Mouse (Mus musculus) activated CD4-positive, CD25-positive, alpha-beta regulatory T cell, adult 4 months (primary cell): ENCODE measurements around the gene C130060K24Rik. TPM values are rescaled to one million over a fixed set of nuclear protein-coding genes. Genes with fewer than 3 reads are reported as not detected.

ENCODE experiments used
- ATAC-seq: one replicate; pipeline ENCODE4 v1.8.0; 2017
- polyA plus RNA-seq, 2 experiments: library from polyadenylated mRNA; unstranded; fragments of 100-300 nt; shearing (Covaris generic); gene quantifications; one replicate each; pipeline ENCODE4 v1.2.1; 2017

Gene C130060K24Rik
- polyA plus RNA-seq, result not detected

DNA sequence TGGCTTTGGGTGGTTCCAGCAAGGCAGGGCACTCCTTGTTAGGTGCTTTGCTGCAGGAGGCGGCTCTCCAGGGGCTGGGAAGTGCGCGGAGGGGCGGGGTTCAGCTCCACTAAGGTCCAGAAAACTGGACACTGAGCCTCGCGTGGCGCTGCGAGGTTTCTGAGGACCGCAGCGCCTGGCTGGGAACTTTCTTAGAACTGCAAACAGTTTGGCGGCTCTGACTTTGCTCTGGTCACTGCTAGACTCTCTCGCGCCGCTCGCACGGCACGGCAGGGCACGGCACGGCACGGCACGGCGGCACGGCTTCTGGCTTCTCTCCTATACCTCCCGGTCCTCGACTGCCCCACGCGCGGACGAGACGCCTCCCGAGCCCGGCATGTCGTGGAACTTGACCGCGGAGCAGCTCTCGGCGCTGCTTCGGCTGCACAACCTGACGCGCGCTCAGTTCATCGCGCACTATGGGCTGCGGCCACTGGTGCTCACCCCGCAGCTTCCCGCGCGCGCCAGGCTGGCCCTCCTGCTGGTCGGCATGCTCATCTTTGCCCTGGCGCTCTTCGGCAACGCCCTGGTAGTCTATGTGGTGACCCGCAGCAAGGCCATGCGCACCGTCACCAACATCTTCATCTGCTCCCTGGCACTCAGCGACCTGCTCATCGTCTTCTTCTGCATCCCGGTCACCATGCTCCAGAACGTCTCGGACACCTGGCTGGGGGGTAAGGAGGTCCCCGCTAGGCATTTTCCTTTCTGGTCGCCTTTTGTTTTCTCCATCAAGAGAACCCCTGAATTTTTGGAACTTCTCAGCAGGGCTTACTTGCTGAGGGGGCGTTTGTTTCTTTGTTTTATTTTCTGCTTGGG lies at the start of gene C130060K24Rik:
Gene C130060K24Rik, plus strand, starts transcription at position 188 of the 855 bp plus-strand sequence.
- ATAC-seq, result no peak

DNA sequence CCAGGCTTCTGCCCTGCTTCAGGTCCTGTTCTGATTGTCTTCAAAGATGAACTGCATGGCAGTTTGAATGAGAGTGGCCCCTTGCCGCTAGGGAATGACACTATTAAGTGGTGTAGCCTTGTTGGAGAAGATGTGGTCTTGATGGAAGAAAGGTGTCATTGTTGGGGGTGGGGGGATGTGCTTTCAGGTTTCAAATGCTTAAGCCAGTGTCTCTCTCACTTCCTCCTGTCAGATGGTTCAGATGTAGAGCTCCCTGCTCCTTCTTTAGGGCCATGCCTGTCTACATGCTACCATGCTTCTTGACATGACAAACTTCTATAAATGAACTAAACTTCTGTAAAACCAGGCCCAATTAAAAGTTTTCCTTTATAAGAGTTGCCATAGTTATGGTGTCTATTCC lies 46.7 kb upstream of the C130060K24Rik start:
- ATAC-seq, result no peak

DNA sequence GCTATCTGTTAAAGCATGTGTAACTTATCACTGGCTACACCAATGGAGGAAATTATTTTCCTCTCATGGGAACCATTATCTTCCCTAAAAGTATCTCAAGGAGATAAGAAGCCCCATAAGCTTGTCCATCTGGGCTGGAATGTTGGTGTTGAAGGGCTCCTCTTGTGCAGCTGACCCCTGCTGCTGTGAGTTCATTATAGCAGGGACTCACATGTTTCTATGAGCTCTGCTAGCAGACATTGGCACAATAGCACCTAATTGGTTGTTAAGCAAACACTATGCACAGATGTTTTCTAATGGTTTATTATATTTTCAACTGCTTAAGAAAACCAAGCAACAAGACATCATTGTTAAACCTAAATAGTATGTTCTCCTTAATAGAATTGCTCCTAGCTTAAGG lies 41.5 kb upstream of the C130060K24Rik start:
- no peak for ATAC-seq

DNA sequence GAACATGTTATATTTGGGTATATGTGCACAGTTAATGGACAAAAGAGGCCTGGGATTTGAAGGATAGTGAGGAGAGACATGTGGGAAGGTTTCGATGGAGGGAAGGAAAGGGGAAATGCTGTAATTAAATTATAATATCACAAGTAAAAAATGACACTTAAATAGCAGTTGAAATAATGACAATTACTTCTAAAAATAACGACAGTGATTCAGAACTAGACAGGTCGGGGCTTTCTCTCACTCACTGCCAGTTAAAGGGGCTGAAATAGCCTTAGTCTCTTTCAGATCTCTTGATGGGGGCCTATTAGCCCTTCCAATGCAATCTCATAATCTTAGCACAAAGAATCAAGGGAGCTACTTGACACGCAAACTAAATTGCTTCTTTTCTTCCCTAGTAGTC lies 39.5 kb upstream of the C130060K24Rik start:
- no peak for ATAC-seq

DNA sequence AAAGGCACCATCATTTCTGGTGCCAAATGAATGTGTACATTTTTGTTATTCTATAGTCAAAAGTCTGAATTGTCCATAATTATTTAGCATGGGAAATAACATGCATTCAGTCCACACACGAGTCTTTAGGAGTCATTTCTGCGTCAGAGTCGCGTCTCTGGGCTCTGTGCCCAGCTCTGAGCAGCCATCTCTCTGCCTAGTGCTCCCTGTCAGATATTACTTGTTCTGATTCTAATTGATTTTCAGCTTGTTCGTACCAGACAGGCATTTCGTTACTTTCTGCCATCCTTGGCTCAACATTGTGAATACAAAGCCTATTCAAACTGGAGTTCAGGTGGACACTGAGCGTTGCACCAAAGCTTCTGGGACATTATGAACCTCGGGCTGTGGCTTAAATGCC lies 33.2 kb upstream of the C130060K24Rik start:
- no peak for ATAC-seq

DNA sequence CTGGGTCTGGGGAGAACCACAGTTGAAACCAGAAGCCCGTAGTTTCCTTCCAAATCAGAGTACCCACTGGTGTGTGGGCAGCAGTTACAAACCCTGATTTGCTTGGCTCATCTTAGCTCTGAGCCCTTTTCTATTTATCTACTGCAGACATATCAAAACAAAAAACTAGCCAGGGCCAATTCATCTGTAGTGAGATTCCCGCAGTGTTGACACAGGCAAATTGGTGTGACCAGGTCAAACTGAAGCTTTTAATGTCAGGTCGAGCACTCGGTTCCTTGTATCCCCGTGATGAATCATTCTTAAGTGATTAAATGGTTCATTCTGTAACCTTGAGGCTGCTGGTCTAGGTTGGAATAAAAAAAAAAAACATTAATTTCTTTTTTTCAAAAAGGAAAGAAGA lies 32.6 kb upstream of the C130060K24Rik start:
- no peak for ATAC-seq

DNA sequence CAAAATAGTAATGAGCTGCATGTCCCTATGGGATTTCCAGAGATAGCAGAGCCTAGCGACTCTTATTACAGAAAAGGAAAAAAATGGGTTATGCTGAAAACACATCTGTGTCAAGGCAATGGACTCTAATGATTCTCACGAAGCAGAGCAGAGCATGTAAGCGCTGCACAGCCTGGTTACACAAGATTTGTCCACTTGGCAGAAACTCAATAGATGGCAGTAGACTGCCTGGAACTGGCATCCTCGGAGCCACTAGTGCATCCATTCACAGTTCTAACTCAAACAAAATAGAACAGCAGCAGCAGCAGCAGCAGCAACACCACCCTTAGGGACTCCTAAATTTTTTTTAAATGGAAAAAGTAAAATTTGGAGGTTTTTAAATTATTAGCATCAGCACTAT lies 29.3 kb upstream of the C130060K24Rik start:
- no peak for ATAC-seq

DNA sequence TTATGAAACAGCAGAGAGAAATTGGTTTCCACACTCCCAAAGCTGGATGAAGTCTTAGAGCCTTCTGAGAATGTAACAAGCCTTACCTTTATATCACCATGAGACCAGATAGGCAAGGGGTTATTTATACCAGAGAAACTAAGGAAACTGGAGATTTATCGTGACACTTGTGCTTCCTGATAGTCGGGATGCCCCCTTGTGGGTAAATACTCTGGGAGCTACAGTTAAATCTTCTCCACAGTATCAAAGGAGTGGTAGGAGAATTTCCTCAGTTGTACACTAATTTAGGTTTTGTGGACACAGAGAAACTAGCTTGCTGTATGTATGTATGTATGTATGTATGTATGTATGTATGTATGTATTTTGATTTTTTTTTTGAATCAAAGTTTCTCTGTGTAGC lies 5.0 kb upstream of the C130060K24Rik start:
- ATAC-seq, result no peak

DNA sequence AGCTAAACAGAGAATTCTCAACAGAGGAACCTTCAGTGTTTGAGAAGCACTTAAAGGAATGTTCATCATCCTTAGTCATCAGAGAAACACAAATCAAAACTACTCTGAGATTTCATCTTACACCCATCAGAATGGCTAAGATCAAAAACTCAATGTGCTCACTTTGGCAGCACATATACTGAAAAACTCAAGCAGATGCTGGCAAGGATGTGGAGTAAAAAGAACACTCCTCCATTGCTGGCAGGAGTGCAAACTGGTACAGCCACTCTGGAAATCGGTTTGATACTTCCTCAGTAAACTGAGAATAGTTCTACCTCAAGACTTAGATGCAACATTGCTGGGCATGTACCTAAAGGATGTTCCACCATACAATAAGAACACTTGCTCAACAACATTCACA lies 41.0 kb downstream of the C130060K24Rik start:
- ATAC-seq, result no peak

DNA sequence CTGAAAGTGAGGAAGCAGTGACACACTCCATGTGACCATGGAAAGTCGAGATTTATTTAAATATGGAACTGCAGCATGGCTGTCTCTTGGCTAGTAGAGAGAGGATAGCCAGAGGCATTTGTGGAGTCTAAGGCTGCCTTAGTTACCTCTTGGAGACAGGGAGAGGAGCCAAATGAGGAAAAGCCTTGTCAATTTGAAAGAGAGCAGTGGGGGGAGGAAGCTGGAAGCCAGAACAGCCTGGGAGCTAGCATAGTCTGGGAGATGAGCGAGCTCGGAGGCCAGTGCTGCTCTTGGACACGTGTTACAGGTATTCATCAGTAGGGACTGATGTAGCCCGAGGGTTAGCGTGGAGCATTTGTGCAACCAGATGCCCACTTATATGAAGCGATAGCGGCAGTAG lies 46.2 kb downstream of the C130060K24Rik start:
- ATAC-seq, result no peak

DNA sequence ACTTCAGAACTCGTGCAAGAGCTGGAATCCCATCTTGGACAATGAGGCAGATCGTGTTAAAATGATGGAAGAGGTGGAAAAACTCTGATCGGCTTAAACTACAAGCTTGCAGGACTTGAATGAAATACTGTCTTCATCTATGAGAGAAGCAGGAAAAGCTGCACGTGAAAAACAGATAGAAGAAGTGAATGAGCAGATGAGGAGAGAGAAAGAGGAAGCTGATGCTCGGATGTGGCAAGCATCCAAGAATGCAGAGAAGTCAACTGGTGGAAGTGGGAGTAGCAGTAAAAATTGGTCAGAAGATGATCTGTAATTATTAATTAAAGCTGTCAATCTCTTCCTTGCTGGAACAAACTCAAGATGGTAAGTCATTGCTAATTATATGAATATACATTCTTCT lies 52.3 kb downstream of the C130060K24Rik start:
- no peak for ATAC-seq

DNA sequence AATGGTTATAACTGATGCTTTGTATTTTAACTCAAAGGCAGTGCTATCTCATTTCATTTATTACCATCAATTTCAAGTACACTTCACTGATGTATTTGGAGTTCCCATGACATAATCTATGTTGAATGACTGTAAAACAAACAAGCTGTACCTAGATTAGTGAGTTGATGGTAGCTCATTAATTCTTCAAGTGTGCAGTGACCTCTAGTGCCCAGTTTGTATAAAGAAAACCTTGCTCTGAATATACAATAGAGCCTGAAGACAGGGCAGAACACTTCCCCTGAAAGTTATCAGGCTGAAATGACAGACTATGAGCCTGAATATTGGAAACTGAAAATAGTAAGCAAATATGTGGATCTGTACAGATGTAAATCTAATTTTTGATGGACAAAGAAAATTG lies 72.6 kb downstream of the C130060K24Rik start:
- ATAC-seq, result peak; percentile 68

DNA sequence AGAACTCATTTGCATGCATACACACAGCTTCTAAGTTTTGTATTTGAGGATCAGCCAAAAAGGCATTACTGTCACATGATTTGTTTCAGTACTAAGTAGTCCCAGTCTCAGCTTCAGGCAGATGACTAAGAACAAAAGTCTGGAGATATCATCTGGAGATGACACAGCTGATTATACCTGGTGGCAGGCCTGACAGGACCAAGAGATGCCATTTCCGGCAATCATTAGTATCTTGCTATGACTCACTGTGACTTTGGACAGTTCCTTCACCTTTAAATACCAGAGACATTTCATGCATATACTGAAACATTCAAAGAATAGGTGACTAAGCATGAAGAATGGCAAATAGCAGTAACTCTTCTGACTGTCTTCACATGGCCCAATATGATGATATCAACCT lies 84.4 kb downstream of the C130060K24Rik start:
- ATAC-seq, result peak; percentile 69

DNA sequence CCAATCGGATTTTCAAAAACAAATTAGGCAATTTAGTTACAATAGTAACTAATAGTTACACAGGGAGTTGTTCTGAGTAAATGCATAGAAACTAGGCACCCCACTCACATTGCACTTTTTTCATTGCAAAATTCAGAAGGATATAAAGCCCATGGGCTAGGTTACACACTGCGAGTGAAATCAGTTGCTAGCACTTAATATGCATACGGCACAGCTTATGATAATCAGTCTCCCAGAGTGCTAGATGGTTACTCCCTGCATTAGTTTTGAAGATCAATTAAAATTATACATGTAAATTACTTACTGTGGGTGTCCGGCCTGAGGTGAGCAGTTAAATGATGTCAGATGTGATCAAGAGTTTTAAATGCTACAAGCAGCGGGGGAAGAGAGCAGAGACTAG lies 89.4 kb downstream of the C130060K24Rik start:
- no peak for ATAC-seq

DNA sequence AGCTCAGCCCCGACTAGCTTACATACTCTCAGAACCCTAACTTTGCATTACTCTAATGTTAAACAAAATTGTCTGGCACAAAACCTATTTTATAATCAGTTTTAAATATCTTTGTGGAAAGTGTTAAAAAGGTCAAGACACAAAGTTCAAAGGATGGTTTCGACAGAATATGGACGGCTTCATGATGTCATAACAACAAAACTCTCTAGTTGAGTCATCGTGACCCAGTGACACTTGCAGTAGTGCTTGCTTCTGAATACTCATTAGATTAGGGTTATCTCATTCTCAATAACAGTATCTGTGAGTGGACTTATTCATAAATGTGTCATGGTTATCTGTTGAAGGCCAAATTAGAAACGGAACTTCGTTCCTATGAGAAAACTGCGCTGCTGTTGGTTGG lies 91.5 kb downstream of the C130060K24Rik start:
- peak; percentile 88 for ATAC-seq

DNA sequence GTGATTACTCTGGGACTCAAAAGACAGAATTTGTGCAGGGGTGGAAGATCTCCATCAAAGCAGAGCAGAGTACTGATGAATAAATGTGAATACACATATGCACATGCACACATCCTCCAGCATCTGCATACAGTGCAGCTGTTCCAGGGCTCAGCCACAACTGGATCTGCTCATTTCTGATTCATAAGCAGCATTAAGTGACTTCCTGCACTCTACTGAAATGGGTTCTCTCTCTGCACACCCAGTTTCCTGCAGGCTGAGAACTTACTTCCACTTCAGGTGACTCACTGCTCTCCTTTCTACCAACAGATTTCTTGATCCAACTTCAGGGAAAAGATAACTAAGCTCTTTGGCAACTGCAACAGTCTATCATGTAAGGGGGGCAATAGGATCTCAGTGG lies 117.9 kb downstream of the C130060K24Rik start:
- peak; percentile 28 for ATAC-seq

Other genes starting within 250 kb of the C130060K24Rik start
- gene Hpgds, start 236.2 kb upstream of the C130060K24Rik start, polyA plus RNA-seq, result 1 to 10 TPM; 6.0 to 7.5 TPM
- 1 to 10 TPM; 6.0 to 9.5 TPM for gene Tnip3, start 144.2 kb downstream of the C130060K24Rik start, polyA plus RNA-seq